Mouse (Mus musculus) bone marrow, adult 2 months (tissue): Measurements from ENCODE around the gene Ppox. TPM values are rescaled to one million over a fixed set of nuclear protein-coding genes. Genes with fewer than 3 reads are reported as not detected.
A peak's percentile ranks its signal among the peaks of the same experiment; 100 is the strongest.

Experiments used
- H3K27ac ChIP-seq: fragments of 200-500 bp; 2 replicates; pipeline ENCODE4 v1.5.1; 2012; ENCODE audit warnings: low read depth, mild to moderate bottlenecking, control low read depth, inconsistent platforms, low read length; ENCODE audit not compliant: control insufficient read depth, poor library complexity, insufficient read depth
- H3K4me1 ChIP-seq: fragments of 200-500 bp; 2 replicates; pipeline ENCODE4 v1.6.1; 2011; ENCODE audit warnings: low read length; ENCODE audit not compliant: control insufficient read depth, insufficient read depth
- H3K4me3 ChIP-seq: fragments of 200-500 bp; replicated peaks from 2 replicates; pipeline ENCODE3; 2011; ENCODE audit warnings: mild to moderate bottlenecking, low read depth, low read length, control low read depth; ENCODE audit not compliant: control insufficient read depth
- CTCF ChIP-seq: fragments of 200-500 bp; IDR thresholded peaks from 2 replicates; pipeline ENCODE4 v1.5.1; 2011; ENCODE audit warnings: low read length, control low read depth; ENCODE audit not compliant: control insufficient read depth, insufficient read depth
- POLR2A ChIP-seq: fragments of 200-500 bp; IDR thresholded peaks from 2 replicates; pipeline ENCODE4 v1.6.1; 2011; ENCODE audit warnings: low read depth, mild to moderate bottlenecking, control low read depth, low read length, borderline replicate concordance; ENCODE audit not compliant: control insufficient read depth
- WGBS: fragments of 180-500 bp; shearing (Covaris S2); methylation state at CpG from one replicate; pipeline ENCODE4 v1.1.7; 2018; 5-methylcytosine and 5-hydroxymethylcytosine counted together
- polyA plus RNA-seq: library from polyadenylated mRNA; stranded (reverse); fragments of >200 nt; gene quantifications from 2 replicates; pipeline ENCODE4 v1.2.4, GENCODE M21; 2011; ENCODE audit warnings: low replicate concordance; ENCODE audit not compliant: missing spikeins, insufficient read depth, insufficient read length

Ppox gene
- polyA plus RNA-seq, 1 experiment: 282 TPM

DNA sequence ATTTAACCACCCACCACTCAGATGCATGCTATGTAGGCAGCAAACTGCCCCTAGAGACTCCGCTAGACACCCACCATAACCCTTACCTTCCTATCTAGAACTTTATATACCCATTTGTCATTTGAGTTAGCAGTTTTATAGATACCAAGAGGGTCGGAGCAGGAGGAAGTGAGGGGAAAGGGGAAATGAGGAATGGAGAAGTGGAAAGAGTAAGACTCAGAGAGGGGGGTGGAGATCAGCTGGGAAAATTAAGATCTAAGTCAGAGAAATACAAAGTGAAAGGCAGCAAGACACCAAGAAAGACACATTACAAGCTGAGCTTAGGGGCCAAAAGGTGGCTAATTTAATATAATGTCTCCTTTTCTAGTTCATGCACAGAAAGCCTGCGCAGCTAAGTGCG, 46.4 kb downstream of the Ppox start:
- 65% methylated on average over 4 of the region's 4 CpGs for WGBS
- Histone ChIP-seq H3K27ac (peak overlapping the region; percentile 90), H3K4me3 (peak overlapping the region; percentile 78), H3K4me1 (peaks cover 2% of the 10 kb centered on the region; the same call in 1 of the 2 replicates)
- TF ChIP-seq CTCF (no peak), POLR2A (no peak)

DNA sequence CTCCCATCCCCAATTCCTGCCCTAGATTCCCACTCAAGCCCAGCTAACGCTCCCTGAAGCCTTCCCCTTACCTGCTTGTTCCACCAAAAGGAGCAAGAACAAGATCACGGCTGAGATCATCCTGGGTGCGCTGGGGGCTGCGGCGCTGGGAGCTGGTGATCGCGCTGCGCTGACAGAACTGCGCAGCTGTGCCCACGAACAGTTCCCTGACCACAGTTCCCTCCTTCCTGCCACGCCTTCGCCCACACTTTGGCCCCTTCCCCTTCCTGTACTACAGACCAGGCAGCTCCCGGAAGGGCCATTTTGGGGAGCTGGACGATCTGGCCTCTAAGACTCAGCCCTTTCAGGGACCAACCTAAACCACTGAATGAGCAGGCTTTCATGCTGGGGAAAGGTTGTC, 46.9 kb downstream of the Ppox start, which contains the start of gene Fcer1g:
TSS of gene Fcer1g (minus strand) at position 240 of the 400 bp plus-strand sequence.
- H3K4me1 ChIP-seq: peaks cover 2% of the 10 kb centered on the region; the same call in 1 of the 2 replicates
- WGBS: 8% methylated on average over 14 of the region's 14 CpGs

DNA sequence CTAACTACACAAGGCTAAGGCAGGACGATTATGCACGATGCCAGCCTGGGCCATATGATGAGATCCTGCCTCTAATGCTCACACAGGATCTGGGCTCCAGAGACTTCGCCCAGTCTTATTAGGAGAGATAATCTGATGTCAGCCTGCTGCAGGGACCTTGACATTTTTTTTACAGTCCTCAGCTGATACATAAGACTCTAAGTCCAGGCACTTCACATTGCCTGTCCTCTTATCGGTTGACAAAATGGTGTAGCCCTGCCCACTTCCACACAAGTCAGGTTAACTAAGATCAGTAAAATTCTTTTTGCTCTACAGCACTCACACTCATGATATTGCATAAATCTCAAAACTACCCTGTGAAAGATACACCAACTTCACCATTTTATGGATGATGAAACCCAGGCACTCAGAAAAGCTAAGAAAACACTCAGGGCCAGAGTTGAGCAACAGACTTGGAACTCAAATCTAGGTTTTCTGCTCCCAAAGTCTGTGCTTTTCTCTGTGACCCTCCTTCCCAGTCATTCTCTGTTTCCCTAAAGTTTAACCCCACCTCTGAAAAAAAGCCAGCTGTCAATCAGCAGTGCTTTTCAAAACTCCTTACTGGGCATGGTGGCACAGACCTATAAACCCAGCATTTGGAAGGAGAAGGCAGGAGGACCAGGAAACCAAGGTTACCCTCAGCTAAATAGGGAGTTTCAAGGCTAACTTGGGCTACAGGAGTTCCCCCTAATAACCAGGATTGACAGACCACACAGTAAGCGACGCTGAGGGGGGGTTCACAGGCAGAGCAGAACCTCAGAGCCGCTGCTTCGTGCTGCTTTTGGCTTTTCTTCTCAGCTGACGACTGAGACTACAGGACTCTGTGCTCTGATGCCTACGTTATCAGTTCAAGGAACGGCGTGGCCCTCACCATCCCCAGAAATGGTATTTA, 47.9 kb downstream of the Ppox start:
- Histone ChIP-seq H3K27ac (peak overlapping the region; percentile 90), H3K4me1 (peaks cover 2% of the 10 kb centered on the region; the same call in 1 of the 2 replicates), H3K4me3 (peak overlapping the region; percentile 91)
- TF ChIP-seq CTCF (no peak), POLR2A (no peak)
- 32% methylated on average over 12 of the region's 12 CpGs for WGBS

More for the DNA sequence above, 46.9 kb downstream of the Ppox start, which contains the start of gene Fcer1g:
- TF ChIP-seq CTCF (no peak), POLR2A (peak; percentile 93; the same call in 1 of the 2 replicates)
- H3K4me3 ChIP-seq: peak within 1 kb of the TSS; percentile 78
- peak within 1 kb of the TSS; percentile 90 for H3K27ac ChIP-seq

GRCm38 (mm10) chr1:171232348-171232747, 48.6 kb downstream of the Ppox start:
- WGBS: 48% methylated on average over 5 of the region's 5 CpGs
- peak overlapping the region; percentile 69 for H3K4me3 ChIP-seq
- peak overlapping the region; percentile 65; the same call in 1 of the 2 replicates for H3K27ac ChIP-seq
- peaks cover 2% of the 10 kb centered on the region; the same call in 1 of the 2 replicates for H3K4me1 ChIP-seq
- TF ChIP-seq POLR2A: no peak
- TF ChIP-seq CTCF: no peak

DNA sequence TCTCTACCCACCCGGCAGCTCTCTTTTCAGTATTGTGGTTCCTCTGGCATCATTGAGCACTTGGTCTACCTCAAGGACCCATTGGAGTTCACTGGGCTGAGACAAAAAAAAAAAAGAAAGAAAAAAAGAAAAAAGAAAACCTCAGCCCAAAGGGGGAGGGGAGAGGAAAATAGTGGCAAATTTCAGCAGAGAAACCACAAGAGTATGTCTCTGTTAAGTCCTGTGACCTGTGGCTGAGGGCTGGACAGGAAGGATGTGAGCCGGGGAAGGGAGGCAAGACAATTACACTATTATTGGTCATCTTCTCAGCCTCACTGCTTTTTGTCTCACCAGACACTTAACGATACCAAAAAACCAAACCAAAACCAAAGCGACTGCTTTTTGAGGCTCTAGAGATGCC, 49.1 kb downstream of the Ppox start:
- 2% methylated on average over 4 of the region's 4 CpGs for WGBS
- peak overlapping the region; percentile 69 for H3K4me3 ChIP-seq
- H3K4me1 ChIP-seq: peaks cover 2% of the 10 kb centered on the region; the same call in 1 of the 2 replicates
- H3K27ac ChIP-seq: peak overlapping the region; percentile 65; the same call in 1 of the 2 replicates
- TF ChIP-seq POLR2A: 0 out of 2 replicates have a peak, but pooled peaks have one; percentile 9
- no peak for TF ChIP-seq CTCF

- Histone ChIP-seq H3K4me3 (no peak overlapping the region), H3K4me1 (peaks cover 2% of the 10 kb centered on the region; the same call in 1 of the 2 replicates), H3K27ac (no peak overlapping the region)
- WGBS: 87% methylated on average over 3 of the region's 3 CpGs
- TF ChIP-seq POLR2A: no peak
- TF ChIP-seq CTCF: no peak
Measured at GRCm38 (mm10) chr1:171230215-171230614, 50.8 kb downstream of the Ppox start.

DNA sequence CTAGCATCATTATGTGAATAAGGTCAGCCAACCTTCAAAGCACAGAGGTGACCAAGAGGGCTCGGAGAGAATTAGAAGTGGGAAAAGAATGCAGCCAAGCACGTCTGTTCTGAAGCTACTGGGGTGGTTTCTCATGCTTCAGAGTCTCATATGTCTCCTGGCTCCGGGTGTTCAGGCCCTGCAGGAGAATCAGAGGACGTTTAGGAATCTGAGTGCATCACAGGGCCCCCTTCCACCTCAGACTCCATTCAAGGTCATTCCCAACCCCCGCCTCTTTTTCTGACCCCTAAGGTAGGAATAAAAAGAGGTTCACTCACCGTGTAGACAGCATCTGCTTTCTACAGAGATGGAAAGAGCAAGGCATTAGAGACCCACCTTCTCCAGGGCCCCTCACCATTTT, 51.2 kb downstream of the Ppox start:
- 80% methylated on average over 6 of the region's 6 CpGs for WGBS
- H3K4me1 ChIP-seq: peaks cover under 1% of the 10 kb centered on the region; the same call in 1 of the 2 replicates
- TF ChIP-seq CTCF (no peak), POLR2A (no peak)
- H3K4me3 ChIP-seq: no peak overlapping the region
- no peak overlapping the region for H3K27ac ChIP-seq

DNA sequence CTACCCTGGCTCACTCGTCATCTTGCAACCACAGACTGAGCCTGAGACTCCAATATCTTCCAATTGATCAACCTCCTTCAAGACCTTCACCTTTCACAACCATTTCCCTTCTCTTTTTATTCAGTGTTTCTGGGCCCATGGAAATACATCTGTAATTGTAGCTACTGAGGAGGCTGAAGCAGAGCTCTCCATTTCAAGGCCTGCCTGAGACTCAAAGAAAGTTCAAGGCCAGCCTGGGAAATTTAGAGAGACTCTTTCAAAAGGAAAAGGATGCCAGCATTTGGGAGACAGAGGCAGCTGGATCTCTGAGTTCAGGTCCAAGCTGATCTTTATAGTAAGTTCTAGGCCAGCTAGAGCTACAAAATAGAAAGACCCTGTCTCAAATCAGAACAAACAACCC, 53.1 kb downstream of the Ppox start:
- WGBS: 38% methylated on average over 1 of the region's 1 CpGs
- Histone ChIP-seq H3K4me1 (no peaks in the 10 kb centered on the region; the same call in 1 of the 2 replicates), H3K27ac (no peak overlapping the region), H3K4me3 (no peak overlapping the region)
- TF ChIP-seq POLR2A (no peak), CTCF (no peak)
